Mouse (Mus musculus): ENCODE results near the gene Mob3a. TPM values are rescaled to one million over a fixed set of nuclear protein-coding genes. Genes with fewer than 3 reads are reported as not detected.

The Mob3a gene
- polyA plus RNA-seq (2012; rRNA removed), result 21.9 and 34.8 TPM in 2 replicates

GRCm38 (mm10) chr10:80701721-80702535, at the start of gene Mob3a, which contains the start of gene Izumo4:
Gene Mob3a, minus strand, starts transcription at chr10:80701977.
Gene Izumo4, plus strand, starts transcription at chr10:80702184.

GRCm38 (mm10) chr10:80742180-80742978, 40.6 kb upstream of the Mob3a start, which contains the start of gene Ap3d1:
Gene Ap3d1, minus strand, starts transcription at chr10:80742264.

GRCm38 (mm10) chr10:80677942-80678436, 23.8 kb downstream of the Mob3a start, which contains the start of gene Mknk2:
Gene Mknk2, minus strand, starts transcription at chr10:80678112.

GRCm38 (mm10) chr10:80656863-80657623, 44.7 kb downstream of the Mob3a start, which contains the start of gene Btbd2:
Gene Btbd2, minus strand, starts transcription at chr10:80657071.

Other genes with a start within 250 kb of the Mob3a start
- 5.6 and 6.1 TPM in 2 replicates for gene Onecut3, start 207.1 kb downstream of the Mob3a start, polyA plus RNA-seq (2012; rRNA removed)
- gene Atp8b3, start 162.9 kb downstream of the Mob3a start, polyA plus RNA-seq (2012; rRNA removed), result 0.43 and 0.58 TPM in 2 replicates
- 43.3 and 54.8 TPM in 2 replicates for gene Rexo1, start 140.4 kb downstream of the Mob3a start, polyA plus RNA-seq (2012; rRNA removed)
- gene Klf16, start 124.7 kb downstream of the Mob3a start, polyA plus RNA-seq (2012; rRNA removed), result 10.5 and 12.0 TPM in 2 replicates
- gene Abhd17a, start 111.6 kb downstream of the Mob3a start, polyA plus RNA-seq (2012; rRNA removed), result 97.0 and 107 TPM in 2 replicates
- gene Scamp4, start 99.1 kb downstream of the Mob3a start, polyA plus RNA-seq (2012; rRNA removed), result 48.7 and 54.0 TPM in 2 replicates
- gene Adat3, start 99.1 kb downstream of the Mob3a start, polyA plus RNA-seq (2012; rRNA removed), result 9.7 and 11.8 TPM in 2 replicates
- gene Gm49322, start 96.0 kb downstream of the Mob3a start, polyA plus RNA-seq (2012; rRNA removed), result 5.1 and 5.9 TPM in 2 replicates
- 169 and 230 TPM in 2 replicates for gene Csnk1g2, start 79.1 kb downstream of the Mob3a start, polyA plus RNA-seq (2012; rRNA removed)
- gene Btbd2, start 44.9 kb downstream of the Mob3a start, polyA plus RNA-seq (2012; rRNA removed), result 65.9 and 84.8 TPM in 2 replicates
- 86.7 and 103 TPM in 2 replicates for gene Mknk2, start 23.9 kb downstream of the Mob3a start, polyA plus RNA-seq (2012; rRNA removed)
- gene Izumo4, start 207 bp upstream of the Mob3a start, polyA plus RNA-seq (2012; rRNA removed), result 24.8 and 32.5 TPM in 2 replicates
- 112 and 113 TPM in 2 replicates for gene Ap3d1, start 40.3 kb upstream of the Mob3a start, polyA plus RNA-seq (2012; rRNA removed)
- gene Dot1l, start 53.2 kb upstream of the Mob3a start, polyA plus RNA-seq (2012; rRNA removed), result 55.5 and 55.9 TPM in 2 replicates
- 101 and 144 TPM in 2 replicates for gene Sf3a2, start 96.2 kb upstream of the Mob3a start, polyA plus RNA-seq (2012; rRNA removed)
- gene Plekhj1, start 96.6 kb upstream of the Mob3a start, polyA plus RNA-seq (2012; rRNA removed), result 107 and 143 TPM in 2 replicates
- gene Amh, start 103.3 kb upstream of the Mob3a start, polyA plus RNA-seq (2012; rRNA removed), result 1.3 and 1.4 TPM in 2 replicates
- gene Jsrp1, start 111.5 kb upstream of the Mob3a start, polyA plus RNA-seq (2012; rRNA removed), result 1.2 and 1.5 TPM in 2 replicates
- gene Oaz1, start 124.7 kb upstream of the Mob3a start, polyA plus RNA-seq (2012; rRNA removed), result 668 and 753 TPM in 2 replicates
- gene Lingo3, start 142.1 kb upstream of the Mob3a start, polyA plus RNA-seq (2012; rRNA removed), result 0.46 and 0.48 TPM in 2 replicates
- 416 and 423 TPM in 2 replicates for gene Lsm7, start 153.2 kb upstream of the Mob3a start, polyA plus RNA-seq (2012; rRNA removed)
- gene Sppl2b, start 153.3 kb upstream of the Mob3a start, polyA plus RNA-seq (2012; rRNA removed), result 43.7 and 57.8 TPM in 2 replicates
- 0.01 and 0.02 TPM in 2 replicates for gene Tmprss9, start 169.9 kb upstream of the Mob3a start, polyA plus RNA-seq (2012; rRNA removed)
- 199 and 235 TPM in 2 replicates for gene Timm13, start 199.0 kb upstream of the Mob3a start, polyA plus RNA-seq (2012; rRNA removed)
- gene Lmnb2, start 216.3 kb upstream of the Mob3a start, polyA plus RNA-seq (2012; rRNA removed), result 69.6 and 106 TPM in 2 replicates
- gene Gadd45b, start 228.1 kb upstream of the Mob3a start, polyA plus RNA-seq (2012; rRNA removed), result 12.2 and 15.1 TPM in 2 replicates

Data from central nervous system, embryonic 11.5 days (tissue).